Mouse (Mus musculus): Measurements from ENCODE around the gene Casp7. TPM values are rescaled to one million over a fixed set of nuclear protein-coding genes. Genes with fewer than 3 reads are reported as not detected.
"Not testable (repeated sequence)": the region's sequence is repeated elsewhere in the genome, so short reads cannot be mapped to it uniquely, and the experiment has no call there.

The Casp7 gene
- total and polyA plus RNA-seq, 2 experiments from 2014 or later, result 25.2 to 34.5 TPM

DNA sequence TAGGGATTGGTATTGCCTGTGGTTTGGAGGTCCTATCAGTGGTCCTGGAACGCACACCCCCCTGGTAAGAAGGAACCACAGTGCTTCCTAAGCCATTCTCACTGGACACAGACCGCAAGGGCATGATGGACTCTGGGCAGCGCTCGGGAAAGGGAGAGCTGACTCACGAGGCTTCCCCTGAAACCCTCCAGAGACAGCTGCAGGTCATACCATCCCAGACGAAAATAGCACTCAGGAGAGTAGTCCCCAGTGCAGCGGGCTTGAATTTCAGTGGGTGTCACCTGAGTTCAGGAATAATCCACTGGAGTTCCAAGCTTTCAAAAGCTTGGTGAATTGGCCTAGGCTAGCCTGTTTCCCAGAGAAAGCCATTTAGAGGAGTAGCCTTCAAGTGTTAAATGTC is 9.7 kb downstream of the Casp7 start:
- H3K27ac ChIP-seq (ENCODE audit: low read depth, low read length), result no peak overlapping the region
- no peak for ATAC-seq (ENCODE audit: low FRiP score)
- DNase-seq (ENCODE audit: low spot score), result no peak
- peaks cover 11% of the 10 kb centered on the region for H3K36me3 ChIP-seq (ENCODE audit: insufficient read depth, low read length)
- H3K4me1 ChIP-seq (ENCODE audit: insufficient read depth, low read length), result no peaks in the 10 kb centered on the region
- H3K4me2 ChIP-seq (ENCODE audit: low read depth, low read length, poor library complexity, severe bottlenecking), result no peak overlapping the region
- no peaks in the 10 kb centered on the region for H3K9me3 ChIP-seq (ENCODE audit: low read length)
- TF ChIP-seq CTCF (IDR thresholded peaks at IDR 0.05), result no peak
- no peaks in the 10 kb centered on the region for H3K27me3 ChIP-seq (ENCODE audit: insufficient read depth, low read length)
- H3K4me3 ChIP-seq (ENCODE audit: low read depth, low read length), result no peak overlapping the region
- no peak overlapping the region for H3K9ac ChIP-seq (replicated peaks; ENCODE audit: low read length, poor library complexity, severe bottlenecking)
- WGBS, result 95% methylated on average over 7 of the region's 7 CpGs

DNA sequence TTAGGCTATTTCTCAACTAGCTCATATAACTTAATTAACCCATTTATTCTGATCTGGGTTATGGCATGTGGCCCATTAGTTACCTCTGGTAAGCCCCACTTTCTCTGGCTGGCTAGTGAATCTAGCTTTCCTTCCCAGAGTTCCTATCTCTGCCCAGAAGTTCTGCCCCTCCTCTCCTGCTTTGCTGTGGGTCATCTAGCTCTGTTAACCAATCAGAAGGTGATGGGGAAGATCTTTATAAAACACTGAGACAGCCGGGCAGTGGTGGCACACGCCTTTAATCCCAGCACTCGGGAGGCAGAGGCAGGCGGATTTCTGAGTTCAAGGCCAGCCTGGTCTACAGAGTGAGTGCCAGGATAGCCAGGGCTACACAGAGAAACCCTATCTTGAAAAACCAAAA is 13.0 kb downstream of the Casp7 start:
- ATAC-seq (ENCODE audit: low FRiP score); H3K27me3 ChIP-seq (ENCODE audit: insufficient read depth, low read length); H3K4me3 ChIP-seq (ENCODE audit: low read depth, low read length); H3K9ac ChIP-seq (replicated peaks; ENCODE audit: low read length, poor library complexity, severe bottlenecking); H3K9me3 ChIP-seq (ENCODE audit: low read length); H3K27ac ChIP-seq (ENCODE audit: low read depth, low read length); DNase-seq (ENCODE audit: low spot score); H3K4me1 ChIP-seq (ENCODE audit: insufficient read depth, low read length); H3K4me2 ChIP-seq (ENCODE audit: low read depth, low read length, poor library complexity, severe bottlenecking); H3K36me3 ChIP-seq (ENCODE audit: insufficient read depth, low read length): not testable (repeated sequence)
- 96% methylated on average over 4 of the region's 4 CpGs for WGBS

DNA sequence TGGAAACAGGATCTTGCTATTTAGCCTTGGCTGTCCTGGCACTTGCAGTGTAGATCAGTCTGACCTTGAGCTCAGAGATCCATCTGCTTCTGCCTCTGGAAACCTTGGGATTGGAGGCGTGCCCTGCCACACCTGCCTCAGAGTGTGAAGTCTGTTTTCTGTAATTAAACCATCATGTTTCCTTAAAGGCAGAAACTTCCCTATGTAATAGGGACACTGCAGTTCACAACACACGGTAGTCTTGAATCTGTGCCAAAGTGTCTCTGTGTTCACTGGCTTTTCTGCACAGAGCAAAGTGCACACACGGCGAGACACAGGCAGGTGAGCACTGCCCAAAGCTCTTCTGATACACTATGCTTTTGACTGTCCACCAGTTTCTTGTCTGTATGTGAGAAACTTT is 21.5 kb downstream of the Casp7 start:
- no peak for TF ChIP-seq CTCF (IDR thresholded peaks at IDR 0.05)
- ATAC-seq (ENCODE audit: low FRiP score) (no peak), DNase-seq (ENCODE audit: low spot score) (no peak)
- H3K4me3 ChIP-seq (ENCODE audit: low read depth, low read length), result no peak overlapping the region
- no peaks in the 10 kb centered on the region for H3K9me3 ChIP-seq (ENCODE audit: low read length)
- H3K4me2 ChIP-seq (ENCODE audit: low read depth, low read length, poor library complexity, severe bottlenecking), result no peak overlapping the region
- 87% methylated on average over 4 of the region's 4 CpGs for WGBS
- no peak overlapping the region for H3K27ac ChIP-seq (ENCODE audit: low read depth, low read length)
- H3K36me3 ChIP-seq (ENCODE audit: insufficient read depth, low read length), result no peaks in the 10 kb centered on the region
- no peaks in the 10 kb centered on the region for H3K27me3 ChIP-seq (ENCODE audit: insufficient read depth, low read length)
- H3K9ac ChIP-seq (replicated peaks; ENCODE audit: low read length, poor library complexity, severe bottlenecking), result no peak overlapping the region
- H3K4me1 ChIP-seq (ENCODE audit: insufficient read depth, low read length), result no peaks in the 10 kb centered on the region

DNA sequence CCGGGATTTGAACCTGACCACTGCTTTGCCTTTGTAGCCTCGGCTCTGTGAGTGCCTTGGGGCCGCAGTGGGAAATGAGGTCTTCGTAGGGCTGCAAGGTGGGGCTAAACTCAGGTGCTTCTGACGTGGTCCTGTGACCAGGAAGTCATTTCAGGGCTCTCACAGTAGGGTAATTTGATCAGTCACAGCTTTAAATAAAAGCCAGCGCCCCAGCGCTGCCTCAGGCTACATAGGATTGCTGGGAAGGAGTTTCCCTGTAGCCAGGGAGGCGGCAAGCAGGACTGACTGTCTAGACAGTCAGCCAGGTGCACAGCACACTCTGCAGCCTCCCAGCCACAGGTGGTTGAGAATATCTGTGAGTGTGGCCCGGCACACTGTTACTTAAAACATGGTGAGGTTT is 22.5 kb downstream of the Casp7 start:
- Histone ChIP-seq H3K4me3 (ENCODE audit: low read depth, low read length) (no peak overlapping the region), H3K9ac (replicated peaks; ENCODE audit: low read length, poor library complexity, severe bottlenecking) (no peak overlapping the region), H3K27ac (ENCODE audit: low read depth, low read length) (no peak overlapping the region), H3K4me1 (ENCODE audit: insufficient read depth, low read length) (no peaks in the 10 kb centered on the region), H3K36me3 (ENCODE audit: insufficient read depth, low read length) (no peaks in the 10 kb centered on the region), H3K27me3 (ENCODE audit: insufficient read depth, low read length) (no peaks in the 10 kb centered on the region), H3K9me3 (ENCODE audit: low read length) (no peaks in the 10 kb centered on the region), H3K4me2 (ENCODE audit: low read depth, low read length, poor library complexity, severe bottlenecking) (no peak overlapping the region)
- DNase-seq (ENCODE audit: low spot score) (no peak), ATAC-seq (ENCODE audit: low FRiP score) (no peak)
- 73% methylated on average over 9 of the region's 9 CpGs for WGBS
- no peak for TF ChIP-seq CTCF (IDR thresholded peaks at IDR 0.05)

DNA sequence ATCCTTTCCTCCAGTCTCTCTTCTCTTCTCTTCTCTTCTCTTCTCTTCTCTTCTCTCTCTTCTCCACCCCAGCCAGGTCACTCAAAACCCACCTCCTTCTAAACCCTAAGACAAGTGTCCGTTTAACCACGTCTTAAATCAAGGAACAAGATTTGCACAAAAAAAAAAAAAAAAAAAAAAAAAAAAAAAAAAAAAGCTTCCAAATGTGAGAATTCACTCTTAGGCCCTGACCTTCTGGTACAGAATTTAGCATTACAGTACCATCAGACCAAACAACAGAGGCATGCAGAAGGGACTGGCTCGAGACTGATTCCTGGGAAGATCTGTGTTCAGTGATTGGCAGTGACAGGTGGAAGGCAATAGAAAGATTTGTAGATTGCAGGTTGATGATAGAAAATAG is 23.4 kb downstream of the Casp7 start:
- no peak for DNase-seq (ENCODE audit: low spot score)
- no peak overlapping the region for H3K4me2 ChIP-seq (ENCODE audit: low read depth, low read length, poor library complexity, severe bottlenecking)

DNA sequence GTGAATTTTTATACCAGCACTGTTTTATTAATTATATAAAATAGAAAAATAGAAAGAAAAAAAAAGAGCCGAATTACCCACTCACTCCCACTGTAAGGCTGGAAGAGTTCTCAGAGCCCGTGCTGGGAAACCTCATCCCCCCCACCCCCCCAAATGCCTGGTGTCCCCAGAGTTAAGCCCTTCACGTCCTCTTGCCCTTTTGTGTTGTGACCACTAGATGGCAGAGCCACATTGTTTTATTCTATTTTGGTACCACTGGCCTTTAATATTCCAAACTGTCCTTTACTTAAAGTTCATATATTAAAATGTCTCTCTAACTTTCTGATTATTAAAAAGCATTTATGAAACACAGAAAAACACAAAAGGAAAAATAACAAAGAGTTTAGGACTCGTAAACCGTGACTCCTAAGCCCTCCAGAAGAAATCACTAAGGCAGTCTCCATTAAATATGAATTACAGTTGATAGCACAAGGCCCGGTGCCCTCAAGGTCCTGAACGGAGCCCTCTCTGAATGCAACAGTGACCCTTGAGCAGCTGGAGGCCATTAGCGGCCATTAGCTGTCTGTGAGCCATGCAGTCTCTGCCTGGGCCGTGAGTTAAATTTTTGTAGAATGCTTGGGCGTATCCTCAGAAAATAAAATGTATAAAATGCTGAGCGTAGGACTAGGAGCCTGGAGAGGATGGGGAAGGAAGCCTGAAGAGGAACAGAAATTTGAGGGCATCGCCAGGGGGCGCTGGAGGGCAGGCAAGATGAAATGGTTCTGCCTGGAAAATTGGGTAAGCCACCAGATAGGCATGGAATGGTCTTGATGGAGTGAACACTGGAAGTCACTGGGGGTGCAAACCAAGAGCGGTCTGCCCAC is 25.8 kb downstream of the Casp7 start:
- H3K27ac ChIP-seq (ENCODE audit: low read depth, low read length), result no peak overlapping the region

More for the DNA sequence above, 23.4 kb downstream of the Casp7 start:
- no peaks in the 10 kb centered on the region for H3K4me1 ChIP-seq (ENCODE audit: insufficient read depth, low read length)
- H3K4me3 ChIP-seq (ENCODE audit: low read depth, low read length), result no peak overlapping the region
- WGBS, result 89% methylated on average over 3 of the region's 3 CpGs
- no peak overlapping the region for H3K9ac ChIP-seq (replicated peaks; ENCODE audit: low read length, poor library complexity, severe bottlenecking)
- no peak for ATAC-seq (ENCODE audit: low FRiP score)
- no peak overlapping the region for H3K27ac ChIP-seq (ENCODE audit: low read depth, low read length)
- H3K36me3 ChIP-seq (ENCODE audit: insufficient read depth, low read length), result no peaks in the 10 kb centered on the region
- H3K27me3 ChIP-seq (ENCODE audit: insufficient read depth, low read length), result no peaks in the 10 kb centered on the region
- no peak for TF ChIP-seq CTCF (IDR thresholded peaks at IDR 0.05)
- no peaks in the 10 kb centered on the region for H3K9me3 ChIP-seq (ENCODE audit: low read length)

More for the DNA sequence above, 25.8 kb downstream of the Casp7 start:
- 40% methylated on average over 14 of the region's 14 CpGs for WGBS
- Histone ChIP-seq H3K9ac (replicated peaks; ENCODE audit: low read length, poor library complexity, severe bottlenecking) (no peak overlapping the region), H3K4me3 (ENCODE audit: low read depth, low read length) (no peak overlapping the region), H3K4me2 (ENCODE audit: low read depth, low read length, poor library complexity, severe bottlenecking) (no peak overlapping the region), H3K9me3 (ENCODE audit: low read length) (no peaks in the 10 kb centered on the region), H3K27me3 (ENCODE audit: insufficient read depth, low read length) (no peaks in the 10 kb centered on the region), H3K4me1 (ENCODE audit: insufficient read depth, low read length) (peaks cover 4% of the 10 kb centered on the region), H3K36me3 (ENCODE audit: insufficient read depth, low read length) (no peaks in the 10 kb centered on the region)
- peak; percentile 83 for TF ChIP-seq CTCF (IDR thresholded peaks at IDR 0.05)
- peak; percentile 80 for DNase-seq (ENCODE audit: low spot score)
- ATAC-seq (ENCODE audit: low FRiP score), result no peak

Data from midbrain, postnatal 0 days (tissue).